Mouse (Mus musculus) G1E (cell line): ENCODE measurements at regions not wholly inside any gene's neighbourhood (a gene's known extent, or its start where the extent isn't known, plus 50 kb on each side); places are given as distances from the start of the nearest gene placed in this dataset.

Source experiments
- ATAC-seq: 2 replicates; pipeline ENCODE4 v1.8.0; 2016; ENCODE audit warnings: mild to moderate bottlenecking; ENCODE audit not compliant: insufficient number of reproducible peaks, poor library complexity, low FRiP score, severe bottlenecking; ENCODE audit errors: extremely low read depth
- DNase-seq: peaks from one replicate; pipeline ENCODE4 v3.0.0; 2012; ENCODE audit warnings: low spot score
- H3K27me3 ChIP-seq: 2 replicates; pipeline ENCODE4 v1.6.1; 2012; ENCODE audit warnings: mild to moderate bottlenecking, low read length, inconsistent platforms; ENCODE audit not compliant: insufficient read depth
- H3K36me3 ChIP-seq: replicated peaks from 2 replicates; pipeline ENCODE3; 2012; ENCODE audit warnings: mild to moderate bottlenecking, inconsistent platforms
- H3K4me1 ChIP-seq: 2 replicates; pipeline ENCODE4 v1.6.1; 2012; ENCODE audit warnings: low read depth, low read length, inconsistent platforms, mixed read lengths; ENCODE audit not compliant: insufficient read depth
- H3K4me3 ChIP-seq: 2 replicates; pipeline ENCODE4 v1.5.1; 2012; ENCODE audit warnings: low read depth, mild to moderate bottlenecking, inconsistent platforms, low read length, moderate library complexity, mixed read lengths
- H3K9me3 ChIP-seq: replicated peaks from 2 replicates; pipeline ENCODE4 v1.6.1; 2012; ENCODE audit warnings: inconsistent platforms
- CTCF ChIP-seq: IDR thresholded peaks from 2 replicates; pipeline ENCODE4 v1.5.1; 2012; ENCODE audit warnings: low read depth, low read length, inconsistent platforms, mixed read lengths
- GATA1 ChIP-seq: IDR thresholded peaks from 2 replicates; pipeline ENCODE4 v1.6.1; 2012; ENCODE audit warnings: borderline replicate concordance, low read length, inconsistent platforms, mixed read lengths
- GATA2 ChIP-seq: IDR thresholded peaks from 2 replicates; pipeline ENCODE4 v1.6.1; 2012; ENCODE audit warnings: low read depth, low read length, inconsistent platforms, borderline replicate concordance
- POLR2AphosphoS5 ChIP-seq: IDR thresholded peaks from 2 replicates; pipeline ENCODE4 v1.6.1; 2012; ENCODE audit warnings: low read depth, low read length, inconsistent platforms; ENCODE audit not compliant: insufficient replicate concordance
- TAL1 ChIP-seq: conservative IDR thresholded peaks from 2 replicates; pipeline ENCODE4 v1.6.1; 2012; ENCODE audit warnings: low read depth, low read length, inconsistent platforms, mixed read lengths

DNA sequence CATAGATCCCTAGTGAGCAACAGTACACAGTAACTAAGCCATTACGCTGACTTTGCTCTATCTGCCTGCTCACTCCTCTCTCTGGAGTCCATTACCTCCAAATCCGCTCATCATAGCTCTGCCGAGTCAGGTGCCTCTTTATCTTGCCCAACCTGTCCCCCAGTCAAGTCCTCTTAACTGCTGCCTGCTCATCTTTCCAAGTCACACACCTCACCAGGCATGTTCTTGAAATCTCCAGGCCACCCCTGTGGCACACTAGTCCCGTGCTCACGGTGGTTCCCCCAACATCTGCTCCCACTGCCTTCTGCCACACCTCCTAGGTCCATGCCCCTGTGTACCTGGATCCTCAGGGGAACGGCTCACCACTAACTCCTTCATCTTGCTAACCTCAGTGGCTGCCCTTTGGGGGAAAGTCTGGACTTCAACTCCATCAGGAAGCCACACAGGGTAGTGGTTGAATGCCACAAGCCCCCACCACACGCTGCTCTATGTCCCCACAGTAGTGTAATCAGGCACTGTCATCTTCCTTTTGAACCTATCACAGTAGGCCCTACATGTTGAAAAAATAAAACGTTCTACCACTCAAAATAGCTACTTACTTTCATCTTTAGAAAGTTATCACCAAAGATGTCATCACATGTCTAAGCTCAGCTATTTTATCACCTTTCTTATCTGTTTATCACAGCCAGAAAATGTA, 126.3 kb upstream of the Klf14 start:
- Histone ChIP-seq H3K36me3 (peaks cover 77% of the 10 kb centered on the region), H3K4me3 (no peak overlapping the region)

DNA sequence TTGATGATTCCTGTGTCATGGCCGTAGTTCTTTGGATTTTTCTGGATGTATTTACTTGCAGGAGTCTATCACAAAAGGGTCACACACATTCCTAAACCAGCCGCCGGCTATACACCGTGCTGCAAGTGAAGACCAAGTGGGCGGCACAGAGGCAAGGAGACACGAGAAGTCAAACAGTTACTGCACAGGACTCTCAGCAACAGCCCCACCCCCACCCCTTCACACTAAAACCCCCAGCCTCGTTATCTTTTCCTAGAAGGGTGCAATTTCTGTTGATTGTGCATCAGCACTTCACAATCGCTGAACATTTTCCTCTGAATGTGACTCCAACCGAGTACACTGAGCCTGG, 126.9 kb upstream of the Klf14 start:
- no peak overlapping the region for H3K4me3 ChIP-seq
- no peaks in the 10 kb centered on the region for H3K9me3 ChIP-seq
- 0 out of 2 replicates have a peak, but pooled peaks cover 2% of the 10 kb centered on the region for H3K27me3 ChIP-seq
- H3K36me3 ChIP-seq = peaks cover 77% of the 10 kb centered on the region
- no peak for DNase-seq
- no peak; the same call in 1 of the 2 replicates for ATAC-seq
- H3K4me1 ChIP-seq = peaks cover 11% of the 10 kb centered on the region
- TF ChIP-seq POLR2AphosphoS5 = no peak
- TF ChIP-seq CTCF = no peak
- TF ChIP-seq GATA1 = no peak
- TF ChIP-seq TAL1 = no peak
- no peak for TF ChIP-seq GATA2

More for the DNA sequence above, 126.3 kb upstream of the Klf14 start:
- no peak for TF ChIP-seq GATA1
- TF ChIP-seq CTCF = no peak
- no peak for TF ChIP-seq GATA2
- no peak for TF ChIP-seq TAL1
- TF ChIP-seq POLR2AphosphoS5 = no peak
- no peak for ATAC-seq
- no peak for DNase-seq
- H3K9me3 ChIP-seq = no peaks in the 10 kb centered on the region
- peaks cover 11% of the 10 kb centered on the region for H3K4me1 ChIP-seq
- 0 out of 2 replicates have a peak, but pooled peaks cover 2% of the 10 kb centered on the region for H3K27me3 ChIP-seq

DNA sequence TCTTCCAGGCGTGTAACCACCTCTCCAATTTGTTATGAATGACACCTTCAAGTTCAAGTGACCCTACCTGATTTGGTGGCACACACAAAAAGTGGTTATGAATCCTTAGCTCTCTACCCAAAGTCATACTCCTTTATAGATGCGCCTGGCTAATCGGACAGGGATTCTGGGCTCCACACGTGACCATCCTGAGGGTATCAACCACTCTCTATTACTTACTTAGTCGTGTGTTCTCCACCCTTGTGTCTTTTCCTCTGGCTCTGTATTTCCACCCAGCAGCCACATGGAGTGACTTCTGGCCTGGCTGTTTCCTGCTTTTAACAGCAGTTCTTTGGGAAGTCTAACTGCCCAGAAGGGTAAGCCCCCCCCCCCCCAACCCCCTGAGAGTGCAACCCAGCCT, 127.4 kb upstream of the Klf14 start:
- TF ChIP-seq CTCF (no peak), TAL1 (no peak), POLR2AphosphoS5 (no peak), GATA2 (no peak), GATA1 (no peak)
- Histone ChIP-seq H3K4me1 (peaks cover 11% of the 10 kb centered on the region), H3K9me3 (no peaks in the 10 kb centered on the region), H3K4me3 (no peak overlapping the region), H3K36me3 (peaks cover 77% of the 10 kb centered on the region), H3K27me3 (0 out of 2 replicates have a peak, but pooled peaks cover 2% of the 10 kb centered on the region)
- DNase-seq (no peak), ATAC-seq (no peak)

DNA sequence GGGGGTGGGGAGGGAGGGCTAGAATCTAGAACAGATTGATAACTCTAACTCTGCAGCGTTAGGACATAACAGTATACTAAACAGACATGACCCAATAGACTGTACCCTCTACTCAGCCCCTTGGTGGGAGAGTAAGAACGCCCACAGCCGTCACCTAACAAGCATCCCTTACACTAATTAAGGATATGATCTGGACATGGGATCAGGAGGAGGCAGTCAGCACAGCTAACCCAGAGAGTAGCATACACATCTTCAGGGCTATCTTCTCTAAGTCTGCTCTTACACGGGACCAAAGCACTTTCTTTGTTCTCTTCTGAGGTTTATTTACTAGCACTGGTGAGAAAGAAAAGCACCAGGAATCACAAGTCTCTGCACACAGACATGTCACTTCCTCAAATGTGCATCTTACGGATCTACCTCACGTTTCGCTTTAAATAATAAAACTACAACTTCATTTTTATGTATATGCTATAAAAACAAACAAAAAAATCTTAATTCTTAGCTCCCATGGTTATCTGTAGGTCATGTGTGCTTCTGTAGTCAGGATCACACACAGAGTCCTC, 128.0 kb upstream of the Klf14 start:
- H3K27me3 ChIP-seq = 0 out of 2 replicates have a peak, but pooled peaks cover 2% of the 10 kb centered on the region
- ATAC-seq (no peak; the same call in 1 of the 2 replicates), DNase-seq (no peak)
- H3K4me1 ChIP-seq = peaks cover 11% of the 10 kb centered on the region
- peaks cover 78% of the 10 kb centered on the region for H3K36me3 ChIP-seq
- no peak for TF ChIP-seq GATA1
- no peak for TF ChIP-seq GATA2
- TF ChIP-seq CTCF = no peak
- TF ChIP-seq TAL1 = no peak
- TF ChIP-seq POLR2AphosphoS5 = no peak
- no peak overlapping the region for H3K4me3 ChIP-seq
- no peaks in the 10 kb centered on the region for H3K9me3 ChIP-seq

DNA sequence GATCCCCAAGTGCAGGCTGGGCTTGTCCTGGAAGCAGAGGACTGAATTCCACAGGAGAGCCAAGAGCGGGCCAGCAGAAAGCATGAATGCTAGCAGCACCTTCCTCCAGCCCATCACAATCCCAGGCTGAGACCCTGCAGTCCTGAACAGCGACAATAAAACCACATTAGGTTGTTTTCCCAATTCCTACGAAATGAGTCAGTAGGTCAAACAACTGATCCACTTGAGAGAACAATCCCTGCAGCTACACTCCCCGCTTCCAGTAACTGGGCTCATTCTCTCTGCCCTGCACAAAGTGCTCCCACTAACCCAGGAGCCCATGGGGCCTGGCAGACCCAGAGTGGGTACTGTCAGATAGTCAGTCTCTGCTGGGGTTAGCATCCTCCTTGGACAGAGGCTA, 128.6 kb upstream of the Klf14 start:
- no peak for DNase-seq
- Histone ChIP-seq H3K27me3 (0 out of 2 replicates have a peak, but pooled peaks cover 2% of the 10 kb centered on the region), H3K36me3 (peaks cover 77% of the 10 kb centered on the region), H3K4me3 (no peak overlapping the region), H3K4me1 (peaks cover 11% of the 10 kb centered on the region), H3K9me3 (no peaks in the 10 kb centered on the region)
- no peak for ATAC-seq
- no peak for TF ChIP-seq GATA2

DNA sequence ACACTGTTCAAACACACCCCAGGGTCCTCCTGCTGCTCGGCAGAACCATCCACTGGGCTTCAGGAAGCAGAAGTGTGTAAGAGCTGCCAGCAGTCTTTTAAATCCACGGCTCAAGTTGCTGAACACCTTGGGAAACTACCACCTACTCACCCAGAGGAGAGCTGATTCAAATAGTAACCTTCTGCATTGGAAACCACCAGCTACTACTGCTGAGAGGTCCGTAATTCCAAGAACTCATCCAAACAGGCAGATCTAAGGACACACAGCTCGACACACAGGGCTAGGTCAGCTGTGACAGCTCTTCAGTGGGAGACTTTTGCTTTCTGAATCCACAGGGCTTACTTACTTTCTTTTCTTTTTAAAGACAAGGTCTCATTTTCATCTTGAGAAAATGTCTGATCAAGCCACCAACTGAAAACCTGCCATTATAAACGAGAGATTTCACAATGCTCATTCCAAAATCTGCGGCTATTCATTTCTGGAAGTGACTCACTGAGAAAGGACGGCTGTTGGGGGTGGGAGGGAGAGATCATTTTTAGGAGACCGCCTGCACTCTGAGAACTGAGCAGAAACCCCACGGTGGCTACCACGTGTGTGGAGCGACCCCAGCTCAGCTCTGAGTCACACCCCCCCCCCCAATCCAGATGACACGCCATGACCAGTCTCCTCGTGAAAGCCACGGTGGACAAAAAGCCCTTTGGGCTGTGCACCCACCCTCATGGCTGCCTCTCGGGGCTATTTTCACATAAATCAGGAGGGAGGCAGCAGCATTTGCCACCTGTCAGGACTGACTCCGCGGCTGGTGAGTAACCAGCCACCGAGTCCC, 129.5 kb upstream of the Klf14 start:
- Histone ChIP-seq H3K4me1 (peaks cover 11% of the 10 kb centered on the region), H3K4me3 (no peak overlapping the region), H3K9me3 (no peaks in the 10 kb centered on the region), H3K36me3 (peaks cover 77% of the 10 kb centered on the region), H3K27me3 (0 out of 2 replicates have a peak, but pooled peaks cover 2% of the 10 kb centered on the region)
- DNase-seq (no peak), ATAC-seq (no peak)
- TF ChIP-seq TAL1 = no peak

DNA sequence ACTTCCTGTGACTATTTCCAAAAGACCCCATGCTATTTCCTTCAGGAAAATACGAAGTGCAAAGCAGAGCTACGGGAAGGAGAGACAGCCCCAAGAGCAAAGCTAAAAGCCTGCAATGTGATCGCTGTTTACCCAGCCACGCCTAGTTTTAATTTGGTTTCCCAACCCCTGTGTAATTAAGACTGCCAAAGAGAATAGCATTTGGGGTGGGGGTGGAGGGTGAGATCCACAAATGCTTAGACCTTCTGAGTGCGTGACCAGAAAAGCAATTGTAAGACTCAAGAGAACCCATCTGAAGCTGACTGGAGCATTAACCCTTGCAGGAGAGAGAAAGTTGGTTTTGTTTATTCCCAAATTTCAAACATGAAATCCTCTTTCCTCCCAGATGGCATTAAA, 130.1 kb upstream of the Klf14 start:
- peaks cover 11% of the 10 kb centered on the region for H3K4me1 ChIP-seq
- TF ChIP-seq GATA2 (no peak), GATA1 (no peak), CTCF (no peak), TAL1 (no peak), POLR2AphosphoS5 (no peak)
- no peak overlapping the region for H3K4me3 ChIP-seq
- H3K36me3 ChIP-seq = peaks cover 78% of the 10 kb centered on the region
- H3K27me3 ChIP-seq = 0 out of 2 replicates have a peak, but pooled peaks cover 2% of the 10 kb centered on the region
- no peaks in the 10 kb centered on the region for H3K9me3 ChIP-seq
- no peak for DNase-seq
- ATAC-seq = no peak
